Comparison of ENCODE assay signal across 9 mouse cellular contexts in genomic region chr11:102580034-102580330, GRCm38 (mm10). TPM values are rescaled to one million over a fixed set of nuclear protein-coding genes. Genes with fewer than 3 reads are reported as not detected.
DNase-seq lines count a peak whose midpoint lies in the region; ATAC-seq and TF ChIP-seq lines count a peak whose summit lies in the region.
"Had no signal": no experiment of that assay in that cellular context is flagged by ENCODE, and none has a peak within 500 bp of the region (broad histone marks: within the 10 kb centered on the region; RNA-seq: fewer than 3 reads in every experiment).

No protein-coding gene starts in this region.

- H3K4me1 ChIP-seq in heart, postnatal 0 days (ENCODE audit: control insufficient read depth, insufficient read depth), result peaks cover 19% of the 10 kb centered on the region
- peaks cover 9% of the 10 kb centered on the region for H3K4me1 ChIP-seq in embryonic facial prominence, embryonic 11.5 days (ENCODE audit: control insufficient read depth, insufficient read depth, low read length)
- 0 out of 2 replicates have a peak, but pooled peaks cover 3% of the 10 kb centered on the region for H3K4me1 ChIP-seq in forebrain, postnatal 0 days (ENCODE audit: insufficient read depth)
- H3K4me1 ChIP-seq in midbrain, embryonic 12.5 days, result peaks cover 44% of the 10 kb centered on the region
- no peaks in the 10 kb centered on the region for H3K4me1 ChIP-seq in thymus, adult 2 months (replicated peaks; ENCODE audit: control insufficient read depth, insufficient read depth, low read length)

- ATAC-seq in heart, postnatal 0 days (ENCODE audit: insufficient read depth, low read depth), result no peak
- no peak for ATAC-seq in embryonic facial prominence, embryonic 11.5 days (replicated peaks; ENCODE audit: insufficient number of reproducible peaks, low FRiP score, low TSS enrichment, low read depth)
- ATAC-seq in forebrain, postnatal 0 days, result no peak
- no peak for ATAC-seq in midbrain, embryonic 12.5 days (ENCODE audit: low FRiP score, low read depth)
- no peak for ATAC-seq in megakaryocyte, adult 5-6 weeks (ENCODE audit: poor library complexity, severe bottlenecking)

- H3K4me3 ChIP-seq in heart, postnatal 0 days (ENCODE audit: low read depth, low read length), result no peak overlapping the region
- H3K4me3 ChIP-seq in embryonic facial prominence, embryonic 11.5 days (ENCODE audit: low read depth, low read length), result peak overlapping the region; percentile 30
- H3K4me3 ChIP-seq in forebrain, postnatal 0 days (ENCODE audit: low read depth, low read length), result no peak overlapping the region
- H3K4me3 ChIP-seq in midbrain, embryonic 12.5 days, result no peak overlapping the region
- H3K4me3 ChIP-seq in thymus, adult 2 months (ENCODE audit: control insufficient read depth, insufficient read depth, low read length), result no peak overlapping the region

- intact Hi-C loops in left cerebral cortex, postnatal 25 days (cut with DNase I), result no loop called here

- H3K9ac ChIP-seq in heart, postnatal 0 days (replicated peaks; ENCODE audit: low read depth, low read length), result peak overlapping the region; percentile 42; the same call in 1 of the 2 replicates
- peak overlapping the region; percentile 66 for H3K9ac ChIP-seq in embryonic facial prominence, embryonic 11.5 days (replicated peaks; ENCODE audit: low read length)
- H3K9ac ChIP-seq in forebrain, postnatal 0 days, result no peak overlapping the region
- no peak overlapping the region for H3K9ac ChIP-seq in midbrain, embryonic 12.5 days (replicated peaks)

- peak overlapping the region; percentile 64 for H3K27ac ChIP-seq in heart, postnatal 0 days (ENCODE audit: low read depth)
- H3K27ac ChIP-seq in embryonic facial prominence, embryonic 11.5 days (replicated peaks; ENCODE audit: low read depth, low read length), result peak overlapping the region; percentile 86
- 0 out of 2 replicates have a peak overlapping the region, but pooled peaks have one; percentile 40 for H3K27ac ChIP-seq in forebrain, postnatal 0 days (ENCODE audit: low read depth, low read length)
- peak overlapping the region; percentile 89 for H3K27ac ChIP-seq in midbrain, embryonic 12.5 days (replicated peaks)
- H3K27ac ChIP-seq in thymus, adult 2 months (ENCODE audit: control insufficient read depth, insufficient read depth, low read length), result no peak overlapping the region

- no peaks in the 10 kb centered on the region for H3K27me3 ChIP-seq in heart, postnatal 0 days (ENCODE audit: control insufficient read depth, insufficient read depth, low read length)
- H3K27me3 ChIP-seq in embryonic facial prominence, embryonic 11.5 days (ENCODE audit: control insufficient read depth, insufficient read depth, low read length), result no peaks in the 10 kb centered on the region
- no peaks in the 10 kb centered on the region for H3K27me3 ChIP-seq in forebrain, postnatal 0 days (ENCODE audit: insufficient read depth, low read length)
- H3K27me3 ChIP-seq in midbrain, embryonic 12.5 days, result peaks cover 40% of the 10 kb centered on the region
- H3K27me3 ChIP-seq in thymus, adult 2 months (ENCODE audit: control insufficient read depth, insufficient read depth, low read length), result no peaks in the 10 kb centered on the region; the same call in 1 of the 2 replicates

- no peak for TF ChIP-seq CTCF in heart, postnatal 0 days (IDR thresholded peaks at IDR 0.05; ENCODE audit: low read depth)
- no peak for TF ChIP-seq CTCF in forebrain, postnatal 0 days (IDR thresholded peaks at IDR 0.05; ENCODE audit: low read depth)
- TF ChIP-seq CTCF in thymus, adult 2 months (IDR thresholded peaks at IDR 0.05; ENCODE audit: borderline replicate concordance, control insufficient read depth, extremely low read depth, insufficient read depth, low read length, poor library complexity), result no peak

- peak overlapping the region; percentile 56 for H3K4me2 ChIP-seq in heart, postnatal 0 days (ENCODE audit: low read depth, low read length)
- peak overlapping the region; percentile 47 for H3K4me2 ChIP-seq in embryonic facial prominence, embryonic 11.5 days (ENCODE audit: low read depth, low read length)
- H3K4me2 ChIP-seq in forebrain, postnatal 0 days (ENCODE audit: low read depth), result no peak overlapping the region
- H3K4me2 ChIP-seq in midbrain, embryonic 12.5 days (replicated peaks), result peak overlapping the region; percentile 47

- no peak for DNase-seq in heart, postnatal 0 days (ENCODE audit: low spot score)
- no peak for DNase-seq in heart, postnatal 4 days
- DNase-seq in embryonic facial prominence, embryonic 11.5 days (ENCODE audit: low spot score), result no peak
- no peak for DNase-seq in forebrain, postnatal 0 days
- DNase-seq in left cerebral cortex, postnatal 25 days (ENCODE audit: low spot score in 2 of 2), result no peak
- no peak for DNase-seq in thymus, adult 2 months
- DNase-seq: thymus, postnatal 36 days had no signal

- 44% methylated on average over 3 of the region's 3 CpGs for WGBS in heart, postnatal 0 days
- 41% methylated on average over 3 of the region's 3 CpGs for WGBS in embryonic facial prominence, embryonic 11.5 days
- WGBS in forebrain, postnatal 0 days, result 32% methylated on average over 3 of the region's 3 CpGs
- 20% methylated on average over 3 of the region's 3 CpGs for WGBS in midbrain, embryonic 12.5 days
- WGBS in thymus, adult 2 months, result 92% methylated on average over 3 of the region's 3 CpGs

- TF ChIP-seq POLR2A in thymus, adult 2 months (IDR thresholded peaks at IDR 0.05; ENCODE audit: control insufficient read depth, extremely low read depth, insufficient read depth, low read length, poor library complexity), result no peak

- TF ChIP-seq EP300 in heart, postnatal 0 days (IDR thresholded peaks at IDR 0.05; ENCODE audit: low read depth), result no peak

- no peaks in the 10 kb centered on the region for H3K36me3 ChIP-seq in heart, postnatal 0 days (replicated peaks; ENCODE audit: control insufficient read depth, insufficient read depth, low read length)
- no peaks in the 10 kb centered on the region for H3K36me3 ChIP-seq in embryonic facial prominence, embryonic 11.5 days (replicated peaks; ENCODE audit: control insufficient read depth, insufficient read depth, low read depth, low read length)
- H3K36me3 ChIP-seq in forebrain, postnatal 0 days (ENCODE audit: insufficient read depth), result no peaks in the 10 kb centered on the region
- no peaks in the 10 kb centered on the region for H3K36me3 ChIP-seq in midbrain, embryonic 12.5 days
- H3K36me3 ChIP-seq in thymus, adult 2 months (ENCODE audit: control insufficient read depth, insufficient read depth, low read length), result no peaks in the 10 kb centered on the region

- H3K9me3 ChIP-seq in heart, postnatal 0 days (replicated peaks; ENCODE audit: control insufficient read depth, low read length), result no peaks in the 10 kb centered on the region
- H3K9me3 ChIP-seq in embryonic facial prominence, embryonic 11.5 days (replicated peaks; ENCODE audit: control insufficient read depth, low read length), result no peaks in the 10 kb centered on the region
- H3K9me3 ChIP-seq in forebrain, postnatal 0 days (ENCODE audit: low read length), result no peaks in the 10 kb centered on the region
- H3K9me3 ChIP-seq in midbrain, embryonic 12.5 days, result no peaks in the 10 kb centered on the region

RNA-seq across cellular contexts. Expression of gene Gm11627, which starts 0.7 kb away (rescaled TPM):
- total RNA-seq in heart, postnatal 0 days (2014; rRNA removed; ENCODE audit: low replicate concordance), result 7.9 TPM in 1 of 2 replicates, not detected in the other
- 9.2 and 12.0 TPM in 2 replicates for polyA plus RNA-seq in heart, postnatal 0 days (2015; fragmentation: Nextera tagmentation; extraction: Ambion mirVana)
- total RNA-seq in heart, postnatal 4 days (2021), result 1 to 10 TPM; 4.4 to 5.3 TPM
- 10.5 and 10.6 TPM in 2 replicates for polyA plus RNA-seq in embryonic facial prominence, embryonic 11.5 days (2014; fragmentation: Nextera tagmentation; extraction: Ambion mirVana)
- 2.6 and 5.5 TPM in 2 replicates for total RNA-seq in forebrain, postnatal 0 days (2014; rRNA removed)
- polyA plus RNA-seq in forebrain, postnatal 0 days (2015; fragmentation: Nextera tagmentation; extraction: Ambion mirVana), result 3.7 and 5.9 TPM in 2 replicates
- 8.3 and 10.5 TPM in 2 replicates for polyA plus RNA-seq in midbrain, embryonic 12.5 days (2016; fragmentation: Nextera tagmentation; extraction: Ambion mirVana)
- 1 to 10 TPM; 3.8 to 6.0 TPM for total RNA-seq in left cerebral cortex, postnatal 25 days (2021)
- polyA plus RNA-seq in thymus, adult 2 months (2012; rRNA removed), result 0.71 TPM in 1 of 2 replicates, not detected in the other
- not detected in 2 replicates for total RNA-seq in megakaryocyte, adult 5-6 weeks (2015)
- not detected in 2 replicates for total RNA-seq in megakaryocyte, adult 5-6 weeks (2017)

RNA-seq across cellular contexts. Expression of gene Gpatch8, which starts 23.8 kb away (rescaled TPM):
- 13.5 and 40.8 TPM in 2 replicates for total RNA-seq in heart, postnatal 0 days (2014; rRNA removed; ENCODE audit: low replicate concordance)
- 23.2 and 25.8 TPM in 2 replicates for polyA plus RNA-seq in heart, postnatal 0 days (2015; fragmentation: Nextera tagmentation; extraction: Ambion mirVana)
- 10 to 100 TPM; 29.5 to 29.7 TPM for total RNA-seq in heart, postnatal 4 days (2021)
- 43.2 and 43.4 TPM in 2 replicates for polyA plus RNA-seq in embryonic facial prominence, embryonic 11.5 days (2014; fragmentation: Nextera tagmentation; extraction: Ambion mirVana)
- 29.5 and 31.1 TPM in 2 replicates for total RNA-seq in forebrain, postnatal 0 days (2014; rRNA removed)
- polyA plus RNA-seq in forebrain, postnatal 0 days (2015; fragmentation: Nextera tagmentation; extraction: Ambion mirVana), result 25.2 and 45.5 TPM in 2 replicates
- 72.0 and 78.5 TPM in 2 replicates for polyA plus RNA-seq in midbrain, embryonic 12.5 days (2016; fragmentation: Nextera tagmentation; extraction: Ambion mirVana)
- total RNA-seq in left cerebral cortex, postnatal 25 days (2021), result 10 to 100 TPM; 46.6 to 55.7 TPM
- 34.5 and 36.3 TPM in 2 replicates for polyA plus RNA-seq in thymus, adult 2 months (2012; rRNA removed)
- 18.9 and 19.8 TPM in 2 replicates for total RNA-seq in megakaryocyte, adult 5-6 weeks (2015)
- total RNA-seq in megakaryocyte, adult 5-6 weeks (2017), result 21.3 and 31.3 TPM in 2 replicates

RNA-seq across cellular contexts. Expression of gene Fzd2, which starts 24.2 kb away (rescaled TPM):
- total RNA-seq in heart, postnatal 0 days (2014; rRNA removed; ENCODE audit: low replicate concordance), result 38.1 and 47.1 TPM in 2 replicates
- polyA plus RNA-seq in heart, postnatal 0 days (2015; fragmentation: Nextera tagmentation; extraction: Ambion mirVana), result 6.5 and 7.0 TPM in 2 replicates
- total RNA-seq in heart, postnatal 4 days (2021), result 10 to 100 TPM; 21.9 TPM
- 53.3 and 57.0 TPM in 2 replicates for polyA plus RNA-seq in embryonic facial prominence, embryonic 11.5 days (2014; fragmentation: Nextera tagmentation; extraction: Ambion mirVana)
- 12.0 and 15.2 TPM in 2 replicates for total RNA-seq in forebrain, postnatal 0 days (2014; rRNA removed)
- 4.5 and 4.6 TPM in 2 replicates for polyA plus RNA-seq in forebrain, postnatal 0 days (2015; fragmentation: Nextera tagmentation; extraction: Ambion mirVana)
- 34.7 and 37.9 TPM in 2 replicates for polyA plus RNA-seq in midbrain, embryonic 12.5 days (2016; fragmentation: Nextera tagmentation; extraction: Ambion mirVana)
- 10 to 100 TPM in 1 of 2 experiments, 1 to 10 TPM in 1; 9.3 to 11.3 TPM for total RNA-seq in left cerebral cortex, postnatal 25 days (2021)
- polyA plus RNA-seq in thymus, adult 2 months (2012; rRNA removed), result 7.2 and 10.2 TPM in 2 replicates
- total RNA-seq in megakaryocyte, adult 5-6 weeks (2015), result not detected in 2 replicates
- total RNA-seq in megakaryocyte, adult 5-6 weeks (2017), result not detected in 2 replicates

Comparison
In these comparisons a context has a peak if more than half of its experiments do, and no peak if none do; other contexts are left out.
1. H3K9ac ChIP-seq: peak in heart, postnatal 0 days (single experiment) and embryonic facial prominence, embryonic 11.5 days (single experiment); none in forebrain, postnatal 0 days (single experiment) and midbrain, embryonic 12.5 days (single experiment).
2. RNA of gene Fzd2, which starts 24.2 kb away (total RNA-seq): 38.1 to 47.1 TPM in heart, postnatal 0 days, 21.9 TPM in heart, postnatal 4 days, 12.0 to 15.2 TPM in forebrain, postnatal 0 days and 9.3 to 11.3 TPM in left cerebral cortex, postnatal 25 days; not detected in megakaryocyte, adult 5-6 weeks; every median in the first group is over 10 times any median in the second.